Mouse (Mus musculus) cerebellum, adult 2 months (tissue): ENCODE data around the gene Odf2l.

Source experiments
- CTCF ChIP-seq: fragments of 200-500 bp; IDR thresholded peaks from 2 replicates; pipeline ENCODE4 v1.5.1; 2011; ENCODE audit warnings: low read depth, mild to moderate bottlenecking, control low read depth, low read length, moderate library complexity, borderline replicate concordance; ENCODE audit not compliant: insufficient read depth
- POLR2A ChIP-seq: fragments of 200-500 bp; IDR thresholded peaks from 2 replicates; pipeline ENCODE4 v1.6.1; 2011; ENCODE audit warnings: low read length, control low read depth, borderline replicate concordance; ENCODE audit not compliant: insufficient read depth

DNA sequence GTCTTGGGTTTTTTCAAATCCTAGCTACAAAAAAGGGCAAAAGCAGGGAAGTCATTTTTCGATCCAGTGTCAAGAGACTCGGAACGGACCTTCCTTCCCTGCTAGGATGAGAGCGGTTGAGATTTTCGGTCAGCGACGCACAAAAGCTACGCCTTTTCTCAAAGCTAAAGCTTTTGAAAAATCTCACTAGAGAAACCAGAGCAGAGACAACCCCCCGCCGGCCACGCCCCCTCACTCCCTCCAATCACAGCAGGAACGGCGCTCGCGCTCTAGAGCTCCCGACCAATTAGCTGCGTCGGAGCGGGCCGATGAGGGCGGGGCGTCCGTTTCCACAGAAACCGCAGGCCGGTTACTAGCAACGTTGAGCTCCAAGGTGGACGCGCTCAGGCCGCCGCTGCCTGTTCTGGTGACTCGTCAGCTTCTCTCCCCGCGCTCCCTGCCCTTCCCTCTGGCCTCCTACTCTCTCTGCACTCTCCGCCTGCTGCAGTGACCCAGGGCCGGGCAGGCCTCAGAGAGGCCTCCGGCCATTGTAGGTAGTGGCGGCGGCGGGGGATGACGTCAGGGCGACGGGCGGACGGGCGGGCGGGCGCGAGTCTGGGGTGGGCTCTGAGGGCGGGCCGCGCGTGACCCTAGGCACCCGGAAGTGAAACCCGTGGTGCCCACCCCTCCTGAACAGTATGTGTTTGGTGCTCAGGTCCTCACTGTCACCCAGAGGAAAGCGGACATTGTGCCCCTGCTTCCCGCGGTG is at the start of gene Odf2l:
- TF ChIP-seq CTCF (no peak), POLR2A (peak; percentile 73; the same call in 1 of the 2 replicates)
